Mouse (Mus musculus): ENCODE data around the gene Tmem44. TPM values are rescaled to one million over a fixed set of nuclear protein-coding genes. Genes with fewer than 3 reads are reported as not detected.

The Tmem44 gene
- polyA plus RNA-seq, 1 experiment from 2014 or later, result 69.3 TPM

- no peaks in the 10 kb centered on the region for H3K27me3 ChIP-seq
- H3K9me3 ChIP-seq, result no peaks in the 10 kb centered on the region
- H3K4me2 ChIP-seq, result no peak overlapping the region
- H3K27ac ChIP-seq (replicated peaks), result no peak overlapping the region
- no peak overlapping the region for H3K9ac ChIP-seq
- WGBS, result 61% methylated on average over 5 of the region's 5 CpGs
- no peak overlapping the region for H3K4me3 ChIP-seq
- peaks cover 14% of the 10 kb centered on the region for H3K4me1 ChIP-seq (replicated peaks)
- no peaks in the 10 kb centered on the region for H3K36me3 ChIP-seq
- no peak for ATAC-seq (ENCODE audit: low read depth)
Measured at GRCm38 (mm10) chr16:30501621-30502020, 49.0 kb downstream of the Tmem44 start.

- ATAC-seq (ENCODE audit: low read depth), result no peak
- Histone ChIP-seq H3K27ac (replicated peaks) (no peak overlapping the region), H3K36me3 (no peaks in the 10 kb centered on the region), H3K4me3 (no peak overlapping the region), H3K9ac (no peak overlapping the region), H3K4me2 (no peak overlapping the region), H3K9me3 (no peaks in the 10 kb centered on the region), H3K4me1 (replicated peaks) (peaks cover 14% of the 10 kb centered on the region), H3K27me3 (no peaks in the 10 kb centered on the region)
- 80% methylated on average over 7 of the region's 7 CpGs for WGBS
Measured at GRCm38 (mm10) chr16:30500223-30500622, 50.4 kb downstream of the Tmem44 start.

GRCm38 (mm10) chr16:30499126-30499857, 51.4 kb downstream of the Tmem44 start:
- Histone ChIP-seq H3K4me3 (no peak overlapping the region), H3K4me2 (peak overlapping the region; percentile 4; the same call in 1 of the 2 replicates), H3K27me3 (no peaks in the 10 kb centered on the region), H3K9ac (no peak overlapping the region), H3K9me3 (no peaks in the 10 kb centered on the region), H3K27ac (replicated peaks) (0 out of 2 replicates have a peak overlapping the region, but pooled peaks have one; percentile 0), H3K36me3 (no peaks in the 10 kb centered on the region), H3K4me1 (replicated peaks) (peaks cover 14% of the 10 kb centered on the region)
- WGBS, result 20% methylated on average over 16 of the region's 16 CpGs
- ATAC-seq (ENCODE audit: low read depth), result no peak

- WGBS, result 94% methylated on average over 5 of the region's 5 CpGs
- ATAC-seq (ENCODE audit: low read depth), result no peak
- no peaks in the 10 kb centered on the region for H3K9me3 ChIP-seq
Measured at GRCm38 (mm10) chr16:30497307-30497706, 53.3 kb downstream of the Tmem44 start.

GRCm38 (mm10) chr16:30494883-30495282, 55.8 kb downstream of the Tmem44 start:
- Histone ChIP-seq H3K36me3 (no peaks in the 10 kb centered on the region), H3K27me3 (no peaks in the 10 kb centered on the region; the same call in 1 of the 2 replicates), H3K9me3 (no peaks in the 10 kb centered on the region), H3K4me2 (no peak overlapping the region), H3K27ac (replicated peaks) (no peak overlapping the region), H3K9ac (no peak overlapping the region), H3K4me3 (no peak overlapping the region), H3K4me1 (replicated peaks) (peaks cover 16% of the 10 kb centered on the region)
- no peak for ATAC-seq (ENCODE audit: low read depth)
- WGBS, result 91% methylated on average over 6 of the region's 6 CpGs

More at GRCm38 (mm10) chr16:30497307-30497706, 53.3 kb downstream of the Tmem44 start:
- peaks cover 8% of the 10 kb centered on the region for H3K4me1 ChIP-seq (replicated peaks)
- H3K4me3 ChIP-seq, result no peak overlapping the region
- H3K9ac ChIP-seq, result no peak overlapping the region
- H3K36me3 ChIP-seq, result no peaks in the 10 kb centered on the region
- H3K27ac ChIP-seq (replicated peaks), result no peak overlapping the region
- no peaks in the 10 kb centered on the region; the same call in 1 of the 2 replicates for H3K27me3 ChIP-seq
- no peak overlapping the region for H3K4me2 ChIP-seq

- H3K27ac ChIP-seq (replicated peaks), result no peak overlapping the region
- no peaks in the 10 kb centered on the region for H3K9me3 ChIP-seq
- H3K36me3 ChIP-seq, result no peaks in the 10 kb centered on the region
- H3K9ac ChIP-seq, result no peak overlapping the region
- H3K4me2 ChIP-seq, result no peak overlapping the region
- no peaks in the 10 kb centered on the region; the same call in 1 of the 2 replicates for H3K27me3 ChIP-seq
- H3K4me1 ChIP-seq (replicated peaks), result peaks cover 8% of the 10 kb centered on the region
- ATAC-seq (ENCODE audit: low read depth), result no peak
- no peak overlapping the region for H3K4me3 ChIP-seq
- WGBS, result 34% methylated on average over 4 of the region's 4 CpGs
Measured at GRCm38 (mm10) chr16:30491742-30492141, 58.9 kb downstream of the Tmem44 start.

- Histone ChIP-seq H3K27ac (replicated peaks) (no peak overlapping the region), H3K4me2 (no peak overlapping the region), H3K4me3 (no peak overlapping the region), H3K27me3 (no peaks in the 10 kb centered on the region; the same call in 1 of the 2 replicates), H3K9ac (no peak overlapping the region), H3K36me3 (no peaks in the 10 kb centered on the region), H3K4me1 (replicated peaks) (peaks cover 8% of the 10 kb centered on the region), H3K9me3 (no peaks in the 10 kb centered on the region)
- ATAC-seq (ENCODE audit: low read depth), result no peak
- 75% methylated on average over 2 of the region's 2 CpGs for WGBS
Measured at GRCm38 (mm10) chr16:30490791-30491190, 59.9 kb downstream of the Tmem44 start.

GRCm38 (mm10) chr16:30490316-30490715, 60.3 kb downstream of the Tmem44 start:
- peaks cover 8% of the 10 kb centered on the region for H3K4me1 ChIP-seq (replicated peaks)
- no peaks in the 10 kb centered on the region; the same call in 1 of the 2 replicates for H3K27me3 ChIP-seq
- no peak overlapping the region for H3K9ac ChIP-seq
- no peaks in the 10 kb centered on the region for H3K9me3 ChIP-seq
- ATAC-seq (ENCODE audit: low read depth), result no peak
- no peak overlapping the region for H3K4me2 ChIP-seq
- 27% methylated on average over 4 of the region's 4 CpGs for WGBS
- H3K27ac ChIP-seq (replicated peaks), result no peak overlapping the region
- H3K36me3 ChIP-seq, result no peaks in the 10 kb centered on the region
- no peak overlapping the region for H3K4me3 ChIP-seq

- H3K4me3 ChIP-seq, result no peak overlapping the region
- H3K9ac ChIP-seq, result no peak overlapping the region
- H3K36me3 ChIP-seq, result no peaks in the 10 kb centered on the region
- H3K9me3 ChIP-seq, result no peaks in the 10 kb centered on the region
- no peak overlapping the region for H3K4me2 ChIP-seq
- no peak for ATAC-seq (ENCODE audit: low read depth)
- peaks cover 8% of the 10 kb centered on the region for H3K4me1 ChIP-seq (replicated peaks)
- WGBS, result 83% methylated on average over 4 of the region's 4 CpGs
- H3K27me3 ChIP-seq, result no peaks in the 10 kb centered on the region; the same call in 1 of the 2 replicates
- no peak overlapping the region for H3K27ac ChIP-seq (replicated peaks)
Measured at GRCm38 (mm10) chr16:30489662-30490061, 61.0 kb downstream of the Tmem44 start.

GRCm38 (mm10) chr16:30486498-30486897, 64.1 kb downstream of the Tmem44 start:
- 70% methylated on average over 4 of the region's 4 CpGs for WGBS

GRCm38 (mm10) chr16:30477791-30478190, 72.9 kb downstream of the Tmem44 start:
- no peaks in the 10 kb centered on the region for H3K27me3 ChIP-seq
- no peaks in the 10 kb centered on the region for H3K9me3 ChIP-seq
- no peaks in the 10 kb centered on the region for H3K36me3 ChIP-seq
- no peak for ATAC-seq (ENCODE audit: low read depth)
- 0 out of 2 replicates have a peak, but pooled peaks cover 3% of the 10 kb centered on the region for H3K4me1 ChIP-seq (replicated peaks)
- no peak overlapping the region for H3K4me3 ChIP-seq
- H3K9ac ChIP-seq, result no peak overlapping the region
- 91% methylated on average over 5 of the region's 5 CpGs for WGBS
- no peak overlapping the region for H3K27ac ChIP-seq (replicated peaks)
- H3K4me2 ChIP-seq, result no peak overlapping the region

More at GRCm38 (mm10) chr16:30486498-30486897, 64.1 kb downstream of the Tmem44 start:
- no peak for ATAC-seq (ENCODE audit: low read depth)
- Histone ChIP-seq H3K9ac (no peak overlapping the region), H3K9me3 (no peaks in the 10 kb centered on the region), H3K4me2 (no peak overlapping the region), H3K4me1 (replicated peaks) (peaks cover 2% of the 10 kb centered on the region), H3K27me3 (no peaks in the 10 kb centered on the region), H3K4me3 (no peak overlapping the region), H3K36me3 (no peaks in the 10 kb centered on the region), H3K27ac (replicated peaks) (no peak overlapping the region)

GRCm38 (mm10) chr16:30477006-30477405, 73.6 kb downstream of the Tmem44 start:
- 60% methylated on average over 3 of the region's 3 CpGs for WGBS

More at GRCm38 (mm10) chr16:30477006-30477405, 73.6 kb downstream of the Tmem44 start:
- H3K36me3 ChIP-seq, result no peaks in the 10 kb centered on the region
- no peak overlapping the region for H3K9ac ChIP-seq
- ATAC-seq (ENCODE audit: low read depth), result no peak
- H3K27ac ChIP-seq (replicated peaks), result no peak overlapping the region
- H3K9me3 ChIP-seq, result no peaks in the 10 kb centered on the region
- no peak overlapping the region for H3K4me3 ChIP-seq
- H3K4me2 ChIP-seq, result no peak overlapping the region
- no peaks in the 10 kb centered on the region for H3K27me3 ChIP-seq
- 0 out of 2 replicates have a peak, but pooled peaks cover 3% of the 10 kb centered on the region for H3K4me1 ChIP-seq (replicated peaks)
